Mouse (Mus musculus): Measurements from ENCODE around the gene Hoxb2.

Hoxb2 gene

DNA sequence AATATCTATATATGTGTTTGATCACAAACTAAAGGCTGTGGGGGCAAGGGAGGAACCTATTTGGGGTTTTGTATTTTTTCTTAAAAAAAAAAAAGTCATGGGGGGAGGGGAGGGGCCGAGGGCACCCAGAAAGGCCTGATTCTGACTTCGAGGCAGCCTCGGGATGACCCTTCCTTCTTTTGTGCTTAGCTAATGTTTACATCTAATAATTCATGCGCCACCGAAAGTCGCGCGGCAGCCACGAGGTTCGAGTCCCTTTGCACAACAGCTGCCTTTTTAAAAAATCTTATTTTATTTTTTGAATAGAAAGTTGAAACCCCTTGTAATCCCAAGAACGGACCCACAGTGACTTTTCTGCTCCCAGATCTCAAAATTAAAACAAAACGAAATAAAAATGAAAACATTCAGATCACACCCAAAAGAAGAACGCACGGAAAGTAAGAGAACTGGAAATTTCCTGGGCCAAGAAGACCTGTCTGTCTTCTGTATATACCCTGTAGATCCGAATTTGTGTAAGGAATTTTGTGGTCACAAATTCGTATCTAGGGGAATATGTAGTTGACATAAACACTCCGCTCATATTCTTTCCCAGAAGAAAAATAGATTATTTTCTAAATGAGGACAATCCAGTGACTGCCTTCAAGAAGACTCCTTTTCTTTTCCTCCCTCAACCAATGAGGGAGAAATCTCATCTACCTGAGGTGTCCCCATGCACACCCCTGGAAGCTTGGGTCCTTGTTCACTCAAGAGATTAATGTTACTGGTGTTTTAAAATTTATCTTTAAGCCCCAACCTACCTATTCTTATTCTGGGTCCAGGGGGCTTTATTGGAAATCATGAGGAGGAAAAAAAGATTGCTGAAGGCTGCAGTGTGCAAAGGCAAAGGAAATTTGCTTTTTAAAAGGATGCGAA, 33.4 kb upstream of the Hoxb2 start:
- DNase-seq (ENCODE audit: low read depth, low spot score), result no peak

DNA sequence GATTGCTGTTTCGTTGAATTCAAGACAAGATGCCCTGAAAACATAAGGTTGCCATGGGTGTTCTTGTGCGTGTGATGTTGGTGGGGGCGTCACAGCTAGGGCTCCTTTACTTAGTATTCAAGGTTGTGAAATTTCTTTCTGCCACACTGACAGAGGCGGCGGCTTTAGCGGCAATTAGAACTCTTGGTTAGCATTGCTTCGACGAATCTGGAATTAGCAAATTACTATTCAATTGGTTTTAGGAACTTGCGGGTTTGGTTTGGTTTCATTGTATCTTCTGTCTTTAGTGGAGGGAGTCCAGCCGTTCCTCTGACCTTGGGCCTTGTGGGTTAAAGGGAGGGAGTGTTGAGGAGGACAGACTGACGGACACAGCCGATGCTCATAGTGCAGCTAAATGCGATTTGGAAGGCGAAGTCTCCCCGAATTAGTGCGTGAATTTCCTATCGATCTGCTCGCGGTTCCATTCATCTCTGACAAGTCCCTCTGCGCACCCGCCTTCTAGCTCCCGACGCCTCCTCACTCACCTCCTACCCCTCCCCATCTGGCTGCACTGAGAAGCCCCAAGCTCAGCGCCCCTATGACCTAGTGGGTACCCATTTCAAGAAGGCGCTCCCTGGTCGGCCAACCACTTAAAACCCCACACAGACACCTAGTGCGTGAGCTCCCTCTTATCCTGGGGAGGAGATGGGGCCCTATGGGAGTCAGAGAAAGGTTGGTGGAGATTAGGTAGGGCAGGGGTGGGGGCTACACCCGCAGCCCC, 32.5 kb upstream of the Hoxb2 start, which contains the start of gene Hoxb4:
Hoxb4 (plus strand) TSS at position 660 of the 760 bp plus-strand sequence.
- DNase-seq (ENCODE audit: low read depth, low spot score), result peak; percentile 44

DNA sequence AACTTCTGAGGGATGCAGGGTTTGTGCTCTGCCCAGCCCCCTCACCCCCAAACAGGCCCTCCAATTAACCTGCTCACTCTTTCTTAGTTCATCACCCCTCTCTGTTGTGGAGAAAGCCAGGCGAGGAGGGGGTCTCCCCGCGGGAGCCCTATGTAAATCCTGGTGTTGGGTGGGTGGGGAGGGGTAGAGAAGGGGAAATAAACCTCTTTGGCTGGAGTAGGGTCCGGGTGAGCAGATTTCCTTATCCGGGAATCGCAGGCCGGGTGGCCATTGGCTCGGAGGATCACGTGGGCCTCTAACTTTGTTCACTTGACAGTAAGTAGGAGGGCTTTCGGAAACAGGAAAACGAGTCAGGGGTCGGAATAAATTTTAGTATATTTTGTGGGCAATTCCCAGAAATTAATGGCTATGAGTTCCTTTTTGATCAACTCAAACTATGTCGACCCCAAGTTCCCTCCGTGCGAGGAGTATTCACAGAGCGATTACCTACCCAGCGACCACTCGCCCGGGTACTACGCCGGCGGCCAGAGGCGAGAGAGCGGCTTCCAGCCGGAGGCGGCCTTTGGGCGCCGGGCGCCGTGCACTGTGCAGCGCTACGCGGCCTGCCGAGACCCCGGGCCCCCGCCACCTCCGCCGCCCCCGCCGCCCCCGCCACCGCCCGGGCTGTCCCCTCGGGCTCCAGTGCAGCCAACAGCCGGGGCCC, 31.8 kb upstream of the Hoxb2 start:
- DNase-seq (ENCODE audit: low read depth, low spot score), result peak; percentile 88

DNA sequence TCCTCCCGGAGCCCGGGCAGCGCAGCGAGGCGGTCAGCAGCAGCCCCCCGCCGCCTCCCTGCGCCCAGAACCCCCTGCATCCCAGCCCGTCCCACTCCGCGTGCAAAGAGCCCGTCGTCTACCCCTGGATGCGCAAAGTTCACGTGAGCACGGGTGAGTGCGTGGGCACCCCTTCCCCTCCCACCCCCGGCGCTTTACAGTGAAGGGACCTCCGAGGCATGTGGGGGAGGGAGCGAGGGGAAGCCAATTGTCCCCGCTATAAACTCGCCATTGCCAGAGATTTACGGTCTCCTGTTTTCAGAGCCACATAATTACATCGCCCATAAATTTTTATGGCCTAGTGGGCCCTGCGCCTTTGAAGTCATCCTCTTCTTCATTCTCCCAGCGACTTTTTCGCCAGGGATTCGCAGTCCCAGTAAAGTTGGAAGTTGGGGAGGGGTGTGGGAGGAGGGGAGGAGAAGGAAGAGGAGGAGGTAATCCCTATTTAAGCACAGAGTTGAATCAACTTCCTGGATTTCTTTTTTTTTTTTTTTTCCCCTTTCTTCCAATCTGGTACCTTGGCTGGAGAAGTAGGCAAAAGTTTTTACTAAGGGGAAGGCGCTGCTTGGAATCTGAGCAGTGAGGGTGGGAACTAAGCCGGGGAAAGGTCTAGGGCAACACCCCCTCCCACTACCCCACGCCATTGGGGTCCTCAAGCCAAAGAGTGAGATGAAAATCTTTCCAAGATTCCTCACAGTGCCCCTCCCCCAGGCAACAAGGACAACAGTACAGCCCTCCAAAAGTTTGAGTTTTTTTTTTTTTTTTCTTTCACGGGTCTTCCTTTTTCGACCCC, 31.0 kb upstream of the Hoxb2 start:
- DNase-seq (ENCODE audit: low read depth, low spot score), result peak; percentile 51

DNA sequence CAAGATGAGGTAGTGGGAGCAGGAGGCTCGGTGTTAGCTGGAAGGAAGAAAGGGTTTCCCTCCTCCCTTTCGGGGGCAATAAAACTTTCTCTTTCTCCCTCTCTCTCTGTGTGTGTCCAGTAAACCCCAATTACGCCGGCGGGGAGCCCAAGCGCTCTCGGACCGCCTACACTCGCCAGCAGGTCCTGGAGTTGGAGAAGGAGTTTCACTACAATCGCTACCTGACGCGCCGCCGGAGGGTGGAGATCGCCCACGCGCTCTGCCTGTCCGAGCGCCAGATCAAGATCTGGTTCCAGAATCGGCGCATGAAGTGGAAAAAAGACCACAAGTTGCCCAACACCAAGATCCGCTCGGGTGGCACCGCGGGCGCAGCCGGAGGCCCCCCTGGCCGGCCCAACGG, 30.4 kb upstream of the Hoxb2 start:
- peak; percentile 61 for DNase-seq (ENCODE audit: low read depth, low spot score)

DNA sequence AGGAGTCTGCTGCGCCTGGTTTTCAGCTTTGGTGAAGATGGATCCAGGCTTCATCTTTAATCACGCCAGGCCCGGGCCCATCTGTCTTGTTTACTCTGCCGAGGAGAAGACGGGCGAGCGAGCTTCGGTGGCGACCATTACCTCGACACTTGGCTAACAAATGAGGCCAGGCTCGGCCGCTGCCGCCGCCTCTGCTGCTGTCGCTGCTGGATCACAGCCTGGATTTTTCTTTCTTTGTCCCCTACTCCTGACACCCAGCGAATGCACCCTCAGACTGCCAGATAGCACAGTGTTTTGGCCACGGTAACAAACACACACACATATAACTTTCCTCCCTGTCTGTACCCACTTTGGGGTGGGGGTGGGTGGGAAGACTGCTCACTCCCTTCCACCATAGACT, 29.6 kb upstream of the Hoxb2 start:
- DNase-seq (ENCODE audit: low read depth, low spot score), result peak; percentile 49

DNA sequence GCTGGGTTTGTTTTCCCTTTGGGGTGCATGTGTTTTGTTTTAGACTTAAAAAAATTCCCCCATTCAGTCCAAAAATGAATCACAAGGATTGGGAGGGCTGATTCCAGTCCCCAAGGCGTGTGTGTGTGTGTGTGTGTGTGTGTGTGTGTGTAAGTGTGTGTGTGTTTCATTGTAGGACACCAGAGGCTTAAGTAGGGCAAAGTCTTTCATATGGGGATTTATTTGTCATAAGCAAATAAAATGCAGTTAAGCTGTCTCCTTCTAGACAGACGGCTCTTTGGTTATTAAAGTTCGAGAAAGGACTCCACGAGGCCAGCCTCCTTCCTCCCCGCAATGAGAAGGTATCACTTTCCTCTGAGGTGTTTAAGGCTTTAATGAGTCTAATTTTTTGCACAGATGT, 28.5 kb upstream of the Hoxb2 start:
- DNase-seq (ENCODE audit: low read depth, low spot score), result no peak

DNA sequence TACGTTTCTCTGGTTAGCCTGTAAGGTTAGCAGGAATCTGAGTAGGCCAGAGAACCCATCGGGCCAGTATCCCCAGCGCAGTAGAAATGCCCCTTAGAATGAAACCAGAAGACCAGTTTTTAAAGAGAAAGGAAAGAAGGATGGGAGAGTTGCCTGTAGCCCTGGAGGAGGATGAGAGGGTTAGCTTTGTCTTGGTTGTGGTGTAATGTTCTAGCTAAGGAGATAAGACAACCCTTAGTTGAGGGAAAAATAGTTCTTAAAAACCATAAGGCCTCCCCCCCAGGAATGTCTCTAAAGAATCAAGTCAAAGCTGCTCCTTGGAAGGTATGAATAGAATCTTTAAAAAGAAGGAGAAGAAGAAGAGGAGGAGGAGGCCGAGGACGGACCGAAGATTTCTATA, 27.6 kb upstream of the Hoxb2 start:
- DNase-seq (ENCODE audit: low read depth, low spot score), result no peak

DNA sequence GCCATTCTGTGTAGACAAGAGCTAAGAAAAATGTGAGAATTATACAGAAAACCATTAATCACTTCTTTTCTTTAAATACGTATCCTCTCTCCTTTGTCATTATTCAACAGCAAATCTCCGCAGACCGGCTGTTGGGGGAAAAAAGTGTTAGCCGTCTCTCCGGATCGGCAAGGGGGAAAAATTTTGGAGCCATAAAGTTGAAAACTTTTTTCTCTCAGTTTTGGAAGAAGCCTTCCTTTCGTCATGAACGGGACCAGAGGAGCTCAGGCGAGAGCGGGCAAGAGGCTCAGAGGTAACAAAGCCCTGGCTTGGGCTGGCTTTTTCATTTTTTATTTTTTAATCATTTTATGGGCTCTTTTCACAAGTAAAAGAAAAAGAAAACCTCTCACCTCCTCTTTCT, 27.2 kb upstream of the Hoxb2 start, which contains the start of gene Hoxb3:
Hoxb3 (plus strand) TSS at position 173 of the 400 bp plus-strand sequence.
- no peak for DNase-seq (ENCODE audit: low read depth, low spot score)

DNA sequence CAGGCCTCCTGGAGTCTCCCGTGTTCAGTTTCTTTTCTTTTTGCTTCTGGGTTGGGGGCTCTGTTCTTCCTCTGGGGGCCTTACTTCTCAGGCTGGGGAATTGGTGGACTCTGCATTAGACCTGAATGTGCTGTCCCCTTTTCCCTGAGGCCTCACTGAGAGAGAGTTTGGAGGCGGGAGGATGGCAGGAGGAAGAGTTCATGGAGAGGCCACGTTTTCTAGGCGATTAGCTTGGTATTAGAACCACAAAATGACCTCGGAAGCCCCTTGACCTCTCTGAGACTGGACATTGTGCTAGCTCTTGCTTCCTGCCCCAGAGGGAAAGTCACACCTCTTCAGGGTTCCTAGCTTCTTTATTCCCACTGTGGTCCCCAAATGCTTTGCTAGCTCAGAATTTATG, 26.2 kb upstream of the Hoxb2 start:
- DNase-seq (ENCODE audit: low read depth, low spot score), result no peak

DNA sequence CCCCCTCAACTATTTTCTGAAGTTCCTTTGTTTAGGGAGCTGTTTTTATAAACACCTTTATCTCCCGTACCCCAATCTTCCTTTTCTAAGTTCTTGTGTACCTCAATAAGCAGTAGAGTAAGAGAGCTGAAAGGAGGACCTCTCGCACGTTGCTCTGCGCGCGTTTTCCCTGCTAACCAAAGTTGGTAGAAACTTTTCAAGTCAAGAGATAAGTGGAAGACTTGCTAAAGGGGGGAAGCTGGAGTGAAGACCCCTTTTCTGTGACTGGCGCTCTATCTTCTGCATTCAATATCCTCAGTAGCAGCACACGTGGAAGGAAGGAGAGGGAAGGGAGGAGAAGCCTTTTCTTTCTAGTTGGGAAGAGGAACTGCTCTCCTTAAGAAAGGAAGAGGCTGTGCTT, 25.4 kb upstream of the Hoxb2 start:
- DNase-seq (ENCODE audit: low read depth, low spot score), result no peak

DNA sequence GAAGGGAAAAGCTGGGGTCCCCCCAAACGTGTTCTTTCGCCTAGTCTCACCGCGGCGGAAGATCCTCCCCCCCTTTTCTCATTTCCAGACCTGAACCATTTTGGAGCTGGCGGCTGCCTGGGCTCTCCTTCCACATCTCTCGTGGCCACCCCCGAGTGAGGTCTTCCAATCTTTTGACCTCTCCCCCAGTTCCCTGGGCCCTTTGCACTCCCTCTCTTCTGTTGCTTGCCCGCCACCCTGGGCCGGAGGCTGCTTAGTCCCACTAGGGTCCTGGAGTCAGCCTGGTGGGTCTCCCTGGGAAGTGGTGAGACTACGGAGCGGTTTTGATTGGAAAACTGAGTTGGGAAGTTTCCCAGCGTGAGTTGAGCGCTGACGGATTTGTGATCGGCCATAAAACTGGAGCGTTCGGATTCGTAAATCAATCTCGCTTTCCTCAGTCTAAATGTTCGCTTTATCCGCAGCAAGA, 24.5 kb upstream of the Hoxb2 start:
- DNase-seq (ENCODE audit: low read depth, low spot score), result peak; percentile 34

DNA sequence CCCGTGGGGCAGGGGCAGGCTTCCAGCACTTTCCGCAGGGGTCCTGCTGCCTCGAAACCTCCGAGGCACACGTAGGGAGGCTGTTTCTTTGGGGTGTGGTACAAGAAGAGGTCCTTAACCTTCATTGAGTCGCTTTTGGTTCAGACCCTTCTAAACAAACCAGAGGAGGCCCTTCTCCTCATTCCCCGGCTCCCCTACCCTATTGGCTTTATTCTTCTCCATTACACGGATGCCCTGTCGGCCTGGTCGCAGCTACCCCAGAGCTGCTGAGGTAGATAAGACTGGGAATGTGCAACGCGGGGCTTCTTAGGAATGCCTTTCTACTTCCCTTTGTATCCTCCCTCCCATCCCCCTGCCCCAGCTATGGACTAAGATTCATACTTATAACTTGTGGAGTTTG, 23.6 kb upstream of the Hoxb2 start:
- DNase-seq (ENCODE audit: low read depth, low spot score), result no peak

DNA sequence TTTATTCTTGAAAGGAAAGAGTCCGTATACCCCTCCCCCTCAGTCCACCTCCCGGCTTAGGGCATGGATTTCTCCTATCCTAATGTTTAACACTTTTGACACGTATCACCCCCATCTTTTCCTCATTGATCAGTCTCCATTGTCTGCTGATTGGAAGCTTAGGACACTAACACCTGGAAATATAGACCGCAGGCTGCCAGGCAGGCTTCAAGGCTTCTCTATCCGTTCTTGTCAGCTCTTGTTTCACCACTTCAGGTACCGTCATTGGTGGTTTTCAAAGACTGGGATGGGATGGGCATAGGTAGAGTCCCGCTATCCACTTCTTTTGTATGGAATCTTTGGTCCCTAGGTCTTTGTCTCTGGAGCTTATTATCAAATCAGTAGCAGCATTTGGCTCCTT, 23.2 kb upstream of the Hoxb2 start:
- no peak for DNase-seq (ENCODE audit: low read depth, low spot score)

DNA sequence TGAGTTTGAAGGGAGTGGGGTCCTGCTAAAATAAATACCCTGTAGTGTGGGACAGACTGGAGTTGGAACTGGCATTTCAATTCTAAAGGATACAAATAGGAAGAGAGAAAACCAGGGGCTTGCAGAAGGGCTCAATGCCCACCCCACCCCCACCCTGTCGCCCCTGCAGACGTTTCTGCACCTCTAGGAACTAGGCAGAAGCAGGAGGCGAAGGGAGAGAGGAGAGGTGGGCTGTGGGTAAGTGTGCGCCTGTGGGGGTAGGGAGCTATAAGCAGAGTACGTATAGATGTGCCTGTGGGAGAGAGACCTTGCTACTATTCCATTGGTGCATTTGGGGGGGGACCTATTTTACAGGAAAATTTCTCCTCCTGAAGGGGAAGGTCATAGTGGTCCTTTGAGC, 22.6 kb upstream of the Hoxb2 start:
- no peak for DNase-seq (ENCODE audit: low read depth, low spot score)

DNA sequence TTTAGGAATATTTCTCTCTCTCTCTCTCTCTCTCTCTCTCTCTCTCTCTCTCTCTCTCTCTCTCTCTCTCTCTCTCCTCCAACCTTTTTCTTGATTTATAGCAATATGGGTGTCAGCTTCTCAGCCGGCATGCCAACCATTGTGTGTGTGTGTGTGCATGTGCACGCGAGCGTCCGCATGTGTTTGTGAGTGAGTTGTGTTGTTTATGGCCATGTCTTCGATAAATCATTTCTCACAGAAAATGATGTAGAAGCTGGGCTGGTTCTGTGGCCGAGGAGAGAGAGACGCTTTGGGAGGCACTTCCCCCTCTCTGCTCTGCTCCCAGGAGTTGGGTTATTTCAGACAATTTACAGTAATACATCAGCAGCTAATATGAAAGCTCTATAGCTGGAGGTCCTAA, 21.7 kb upstream of the Hoxb2 start:
- DNase-seq (ENCODE audit: low read depth, low spot score), result no peak

DNA sequence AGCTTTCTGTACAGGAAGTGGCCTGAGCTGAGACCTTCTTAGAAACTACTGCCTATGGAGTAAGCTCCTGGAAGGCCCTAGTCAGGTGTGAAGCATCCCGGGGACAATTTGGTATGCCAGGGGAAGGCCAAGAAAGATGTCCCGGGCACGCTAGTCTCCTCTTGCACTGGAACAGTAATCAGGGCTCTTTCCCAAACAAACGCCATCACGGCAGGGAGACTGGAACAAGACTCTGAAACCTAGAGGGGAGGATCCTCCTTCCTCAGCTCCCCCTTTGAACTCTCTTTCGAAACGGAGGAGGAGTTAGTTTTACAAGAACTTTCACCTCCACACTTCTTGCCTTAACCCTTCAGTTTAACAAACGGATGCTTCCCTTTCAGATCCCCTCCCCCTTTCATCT, 18.2 kb upstream of the Hoxb2 start:
- peak; percentile 45 for DNase-seq (ENCODE audit: low read depth, low spot score)

DNA sequence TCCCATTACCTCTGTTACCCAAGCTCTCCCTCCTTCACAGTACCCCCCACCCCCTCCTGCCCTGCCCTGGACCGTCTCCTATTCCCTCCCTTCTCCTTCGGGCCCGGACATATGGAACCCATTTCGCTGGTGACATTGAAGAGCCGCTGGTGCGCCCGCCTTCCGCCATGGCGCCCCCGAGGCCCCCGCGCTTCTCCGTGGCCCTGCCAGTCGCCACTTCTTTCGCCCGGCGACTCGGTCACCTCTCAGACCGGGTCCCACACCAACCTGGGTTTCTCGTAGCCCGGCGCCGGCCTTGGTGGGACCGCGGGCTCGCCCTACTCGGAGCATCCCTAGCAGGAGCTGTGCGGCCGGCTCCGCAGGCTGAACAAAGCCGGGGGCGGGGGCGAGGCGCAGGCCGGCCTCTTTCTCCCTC, 17.7 kb upstream of the Hoxb2 start:
- DNase-seq (ENCODE audit: low read depth, low spot score), result peak; percentile 50

DNA sequence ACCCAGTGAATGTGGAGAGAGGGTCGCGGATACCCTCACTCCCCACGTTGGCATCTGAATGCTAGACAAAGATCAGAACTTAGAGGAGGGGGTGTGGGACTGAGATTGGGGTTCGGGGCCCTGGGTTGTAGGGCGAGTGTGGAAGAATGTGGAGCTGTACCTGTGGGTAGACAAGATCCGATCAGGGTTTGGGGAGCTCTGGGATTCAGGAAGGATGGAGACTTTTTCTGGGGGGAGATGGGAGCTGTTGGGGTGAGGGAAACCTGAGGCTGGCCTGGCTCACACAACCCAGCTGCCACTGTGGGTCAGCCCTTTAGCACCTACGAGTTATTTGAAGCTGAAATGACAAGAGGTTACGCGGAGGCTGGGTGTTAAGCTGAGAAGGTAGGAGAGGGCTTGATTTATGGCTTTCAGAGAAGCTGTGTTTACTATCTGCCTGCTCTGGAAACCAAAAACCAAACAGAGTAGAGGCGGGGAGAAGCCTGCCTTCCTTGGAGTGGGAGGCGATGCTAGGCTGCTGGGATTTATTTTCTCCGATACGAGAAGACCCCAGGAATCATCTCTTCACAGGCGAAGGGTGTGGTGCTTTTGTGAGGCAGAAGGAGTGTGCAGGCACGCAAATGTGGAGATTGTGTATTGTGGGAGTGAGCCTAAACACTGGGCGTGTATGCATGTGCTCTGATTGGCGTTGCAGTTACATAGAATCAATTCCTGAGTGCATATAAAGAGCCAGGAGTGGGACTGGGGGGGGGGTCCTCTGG, 16.9 kb upstream of the Hoxb2 start:
- DNase-seq (ENCODE audit: low read depth, low spot score), result no peak

DNA sequence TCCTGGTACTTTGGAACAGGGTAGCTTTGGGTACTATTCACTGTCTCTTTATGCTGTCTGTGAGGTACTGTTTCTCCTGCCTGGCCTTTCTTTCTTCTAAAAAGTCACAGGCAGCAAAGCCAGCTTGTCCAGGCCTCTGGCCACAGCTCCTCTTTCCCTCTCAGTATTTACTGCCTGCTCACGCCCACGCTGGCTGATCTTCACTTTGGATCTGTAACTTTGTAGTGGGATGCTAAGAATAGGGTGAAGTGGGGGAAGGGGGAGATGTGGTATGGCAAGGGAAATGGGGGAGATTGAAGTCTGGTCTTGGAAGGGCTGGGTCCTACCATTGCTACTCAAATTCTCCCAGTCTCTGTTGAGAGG, 16.3 kb upstream of the Hoxb2 start:
- no peak for DNase-seq (ENCODE audit: low read depth, low spot score)

Data from ZHBTc4 (cell line).